Mouse (Mus musculus): Measurements from ENCODE around the gene Tex19.2.

DNA sequence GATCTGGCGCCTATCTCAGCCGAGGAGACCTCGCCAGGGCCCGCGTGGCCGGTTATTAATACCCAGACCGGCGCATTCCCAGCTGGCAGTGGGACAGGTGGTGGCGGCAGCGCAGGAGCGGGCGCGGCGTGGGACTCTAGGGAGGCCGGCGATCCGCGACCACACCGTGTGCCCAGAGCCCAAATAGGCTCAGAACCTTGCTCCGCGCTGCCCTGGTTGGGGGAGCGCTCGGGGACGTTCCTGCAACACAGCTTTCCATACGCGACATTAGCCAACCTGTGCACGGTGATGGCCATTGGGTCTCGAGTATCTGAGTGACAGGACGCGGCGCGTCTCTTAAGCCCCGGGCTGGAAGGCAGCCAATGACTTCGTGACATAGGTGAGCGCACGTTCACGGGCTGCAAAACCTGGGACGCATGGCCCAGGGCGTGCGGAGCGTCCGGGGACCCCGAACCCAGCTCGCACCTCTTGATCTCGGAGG, 38.0 kb upstream of the Tex19.2 start:
- peak in 2 of 3 experiments; percentile 90 to 95 for TF ChIP-seq MYOG (IDR thresholded peaks at IDR 0.05; ENCODE audit: control insufficient read depth in 1 of 3, insufficient read depth in 1 of 3, insufficient read length in 2 of 3, low read depth in 2 of 3)
- TF ChIP-seq POLR2AphosphoS2 (IDR thresholded peaks at IDR 0.05; ENCODE audit: insufficient read length, low read depth), result no peak
- no peak for TF ChIP-seq POLR2A (IDR thresholded peaks at IDR 0.05; ENCODE audit: insufficient read length, low read depth)
- TF ChIP-seq E2F4 (IDR thresholded peaks at IDR 0.05; ENCODE audit: insufficient read depth), result no peak
- TF ChIP-seq USF1 (IDR thresholded peaks at IDR 0.05; ENCODE audit: low read depth), result no peak

Measured in myocyte (in vitro differentiated cells).